Mouse (Mus musculus) heart, embryonic 10.5 days (tissue): ENCODE measurements around the gene Dgkg. TPM values are rescaled to one million over a fixed set of nuclear protein-coding genes. Genes with fewer than 3 reads are reported as not detected.

Experiments used
- DNase-seq: peaks from one replicate; pipeline ENCODE4 v3.0.0-alpha.2; 2017; ENCODE audit warnings: low spot score
- H3K27ac ChIP-seq: fragments of 300-500 bp; sonication (generic); 2 replicates; pipeline ENCODE4 v1.5.1; 2016; ENCODE audit warnings: mild to moderate bottlenecking
- H3K27me3 ChIP-seq: fragments of 300-500 bp; sonication (generic); 2 replicates; pipeline ENCODE4 v1.6.1; 2016; ENCODE audit warnings: mild to moderate bottlenecking; ENCODE audit not compliant: poor library complexity, insufficient read depth, severe bottlenecking
- H3K36me3 ChIP-seq: fragments of 300-500 bp; sonication (generic); 2 replicates; pipeline ENCODE4 v1.6.1; 2016; ENCODE audit warnings: mild to moderate bottlenecking, moderate library complexity
- H3K4me1 ChIP-seq: fragments of 300-500 bp; sonication (generic); 2 replicates; pipeline ENCODE4 v1.6.1; 2016; ENCODE audit warnings: mild to moderate bottlenecking
- H3K4me3 ChIP-seq: fragments of 300-500 bp; sonication (generic); 2 replicates; pipeline ENCODE4 v1.5.1; 2016; ENCODE audit warnings: mild to moderate bottlenecking, moderate library complexity
- H3K9me3 ChIP-seq: fragments of 300-500 bp; sonication (generic); 2 replicates; pipeline ENCODE4 v1.6.1; 2016; ENCODE audit warnings: mild to moderate bottlenecking, moderate library complexity
- WGBS: fragments of 180-500 bp; shearing (Covaris S2); methylation state at CpG from one replicate; pipeline ENCODE4 v1.1.7; 2016; 5-methylcytosine and 5-hydroxymethylcytosine counted together
- polyA plus RNA-seq: library from polyadenylated mRNA; unstranded; fragments of >200 nt; fragmentation: Nextera tagmentation; extraction: Ambion mirVana; gene quantifications from 2 replicates; pipeline ENCODE4 v1.2.1, GENCODE M21; 2016

Gene Dgkg
- polyA plus RNA-seq, 1 experiment from 2014 or later: 0.49 TPM

- no peak overlapping the region for H3K27ac ChIP-seq
- H3K27me3 ChIP-seq: peaks cover 16% of the 10 kb centered on the region
- H3K4me3 ChIP-seq: no peak overlapping the region
- H3K4me1 ChIP-seq: peaks cover 8% of the 10 kb centered on the region; the same call in 1 of the 2 replicates
- H3K9me3 ChIP-seq: no peaks in the 10 kb centered on the region
- no peaks in the 10 kb centered on the region for H3K36me3 ChIP-seq
- 36% methylated on average over 2 of the region's 2 CpGs for WGBS
- no peak for DNase-seq
These were observed 6.1 kb upstream of the Dgkg start for GRCm38 (mm10) chr16:22663136-22663535.

- Histone ChIP-seq H3K27me3 (peaks cover 36% of the 10 kb centered on the region), H3K4me1 (peaks cover 20% of the 10 kb centered on the region), H3K4me3 (no peak overlapping the region), H3K36me3 (no peaks in the 10 kb centered on the region), H3K9me3 (no peaks in the 10 kb centered on the region), H3K27ac (no peak overlapping the region)
- WGBS: 35% methylated on average over 5 of the region's 5 CpGs
- no peak for DNase-seq
These were observed 4.1 kb upstream of the Dgkg start for GRCm38 (mm10) chr16:22661076-22661475.

GRCm38 (mm10) chr16:22657874-22658789 is 1.1 kb upstream of the Dgkg start:
- Histone ChIP-seq H3K36me3 (no peaks in the 10 kb centered on the region), H3K4me3 (no peak overlapping the region), H3K27ac (no peak overlapping the region), H3K9me3 (no peaks in the 10 kb centered on the region), H3K4me1 (peaks cover 21% of the 10 kb centered on the region), H3K27me3 (peaks cover 45% of the 10 kb centered on the region)
- DNase-seq: no peak
- WGBS: 64% methylated on average over 16 of the region's 16 CpGs

GRCm38 (mm10) chr16:22655812-22656211 is 1.2 kb downstream of the Dgkg start:
- Histone ChIP-seq H3K4me3 (peak overlapping the region; percentile 67), H3K27ac (no peak overlapping the region), H3K9me3 (no peaks in the 10 kb centered on the region), H3K27me3 (peaks cover 56% of the 10 kb centered on the region), H3K4me1 (peaks cover 19% of the 10 kb centered on the region), H3K36me3 (no peaks in the 10 kb centered on the region)
- 5% methylated on average over 11 of the region's 11 CpGs for WGBS
- no peak for DNase-seq

DNA sequence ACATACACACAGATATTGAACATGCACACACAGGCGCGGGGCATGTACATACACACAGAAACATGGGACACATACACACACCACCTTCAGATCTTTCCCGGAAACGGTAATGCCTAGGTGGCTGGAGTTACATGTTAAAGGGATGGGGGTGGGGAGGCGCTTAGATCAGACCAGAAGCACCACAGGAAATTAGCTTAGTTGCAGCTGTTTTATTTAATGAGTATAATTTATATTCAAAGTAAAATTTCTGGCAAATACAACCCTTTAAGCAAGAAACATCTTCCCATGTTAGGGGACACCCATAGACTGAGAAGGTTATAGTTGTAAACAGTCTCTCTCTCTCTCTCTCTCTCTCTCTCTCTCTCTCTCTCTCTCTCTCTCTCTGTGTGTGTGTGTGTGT is 1.8 kb downstream of the Dgkg start:
- Histone ChIP-seq H3K9me3 (no peaks in the 10 kb centered on the region), H3K27ac (no peak overlapping the region), H3K4me1 (peaks cover 19% of the 10 kb centered on the region), H3K36me3 (no peaks in the 10 kb centered on the region), H3K4me3 (no peak overlapping the region), H3K27me3 (peaks cover 56% of the 10 kb centered on the region)
- DNase-seq: no peak
- 62% methylated on average over 5 of the region's 5 CpGs for WGBS

- Histone ChIP-seq H3K4me3 (no peak overlapping the region), H3K27ac (no peak overlapping the region), H3K36me3 (no peaks in the 10 kb centered on the region), H3K9me3 (no peaks in the 10 kb centered on the region), H3K4me1 (peaks cover 19% of the 10 kb centered on the region), H3K27me3 (peaks cover 56% of the 10 kb centered on the region)
- 32% methylated on average over 2 of the region's 2 CpGs for WGBS
- no peak for DNase-seq
These were observed 2.6 kb downstream of the Dgkg start for GRCm38 (mm10) chr16:22654477-22654835.

DNA sequence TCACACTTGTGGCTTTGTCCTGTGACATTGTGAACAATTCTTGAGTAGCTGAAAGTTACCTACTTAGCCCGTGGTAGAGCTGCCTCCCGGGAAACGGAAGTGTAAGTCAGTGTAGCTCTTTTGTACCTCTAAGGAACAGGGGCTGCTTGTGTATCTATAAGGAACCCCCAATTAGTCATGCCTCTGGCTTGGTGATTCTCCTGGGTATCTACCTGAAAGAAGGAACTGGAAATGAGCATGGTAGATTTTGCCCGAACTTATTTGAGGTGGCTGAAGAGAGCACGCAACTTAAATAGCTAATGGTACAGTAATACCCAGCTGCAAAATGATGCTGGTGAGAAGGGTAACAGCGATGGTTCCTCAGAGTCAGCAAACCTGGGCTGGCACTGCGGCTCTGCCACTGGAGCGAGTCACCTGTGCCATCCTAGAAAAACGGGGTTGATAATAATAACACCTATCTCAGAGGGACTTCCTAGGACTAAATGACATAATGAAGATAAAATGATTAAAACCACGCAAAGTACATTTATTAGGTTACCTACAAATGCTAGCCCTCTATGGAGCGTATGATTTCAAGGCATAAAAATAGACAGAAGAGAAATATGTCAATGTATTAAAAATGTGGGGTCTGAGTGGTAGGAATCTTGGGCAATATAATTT is 3.1 kb downstream of the Dgkg start:
- Histone ChIP-seq H3K4me1 (peaks cover 19% of the 10 kb centered on the region), H3K27ac (no peak overlapping the region), H3K36me3 (no peaks in the 10 kb centered on the region), H3K4me3 (no peak overlapping the region), H3K9me3 (no peaks in the 10 kb centered on the region), H3K27me3 (peaks cover 54% of the 10 kb centered on the region)
- WGBS: 84% methylated on average over 11 of the region's 11 CpGs
- no peak for DNase-seq

- 61% methylated on average over 3 of the region's 3 CpGs for WGBS
- Histone ChIP-seq H3K27ac (no peak overlapping the region), H3K27me3 (peaks cover 27% of the 10 kb centered on the region), H3K4me3 (no peak overlapping the region), H3K36me3 (no peaks in the 10 kb centered on the region), H3K9me3 (no peaks in the 10 kb centered on the region), H3K4me1 (peaks cover 8% of the 10 kb centered on the region; the same call in 1 of the 2 replicates)
- no peak for DNase-seq
These were observed 5.8 kb downstream of the Dgkg start for GRCm38 (mm10) chr16:22651244-22651643.

GRCm38 (mm10) chr16:22645256-22645655 is 11.8 kb downstream of the Dgkg start:
- Histone ChIP-seq H3K27ac (no peak overlapping the region), H3K4me1 (no peaks in the 10 kb centered on the region), H3K36me3 (no peaks in the 10 kb centered on the region), H3K27me3 (no peaks in the 10 kb centered on the region), H3K4me3 (no peak overlapping the region), H3K9me3 (no peaks in the 10 kb centered on the region)
- whole genome bisulfite sequencing: 84% methylated on average over 1 of the region's 1 CpGs
- no peak for DNase-seq

GRCm38 (mm10) chr16:22643460-22643859 is 13.6 kb downstream of the Dgkg start:
- no peaks in the 10 kb centered on the region for H3K36me3 ChIP-seq
- no peak overlapping the region for H3K4me3 ChIP-seq
- H3K27me3 ChIP-seq: no peaks in the 10 kb centered on the region
- DNase-seq: no peak
- H3K4me1 ChIP-seq: no peaks in the 10 kb centered on the region
- no peak overlapping the region for H3K27ac ChIP-seq
- 73% methylated on average over 8 of the region's 8 CpGs for WGBS
- H3K9me3 ChIP-seq: no peaks in the 10 kb centered on the region

- no peak for DNase-seq
- H3K4me1 ChIP-seq: no peaks in the 10 kb centered on the region
- no peaks in the 10 kb centered on the region for H3K27me3 ChIP-seq
- no peaks in the 10 kb centered on the region for H3K9me3 ChIP-seq
- H3K36me3 ChIP-seq: no peaks in the 10 kb centered on the region
- H3K27ac ChIP-seq: no peak overlapping the region
- no peak overlapping the region for H3K4me3 ChIP-seq
- WGBS: 83% methylated on average over 6 of the region's 6 CpGs
These were observed 14.1 kb downstream of the Dgkg start for GRCm38 (mm10) chr16:22642953-22643352.

GRCm38 (mm10) chr16:22642054-22642453 is 15.0 kb downstream of the Dgkg start:
- Histone ChIP-seq H3K27me3 (no peaks in the 10 kb centered on the region; the same call in 1 of the 2 replicates), H3K27ac (no peak overlapping the region), H3K4me3 (no peak overlapping the region), H3K4me1 (no peaks in the 10 kb centered on the region), H3K9me3 (no peaks in the 10 kb centered on the region), H3K36me3 (no peaks in the 10 kb centered on the region)
- WGBS: 68% methylated on average over 4 of the region's 4 CpGs
- no peak for DNase-seq

DNA sequence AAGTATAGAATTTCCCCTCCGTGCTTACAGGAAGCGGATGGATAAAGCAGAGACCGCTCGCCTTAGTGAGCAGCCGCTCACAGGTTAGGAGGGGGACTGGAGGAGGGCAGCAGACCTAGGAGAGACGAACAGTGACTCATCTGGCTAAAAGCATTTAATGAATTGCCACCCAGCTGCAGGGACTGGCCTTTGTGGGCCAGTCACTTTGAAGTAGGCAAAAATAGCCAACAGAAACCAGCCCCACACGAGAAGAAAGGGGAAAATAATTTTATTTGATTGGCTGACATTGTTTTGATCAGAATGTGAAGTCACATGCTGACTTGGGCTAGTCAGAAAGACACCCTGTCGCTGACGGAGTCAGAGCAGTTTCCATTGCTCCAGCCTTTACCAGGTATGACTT is 15.4 kb downstream of the Dgkg start:
- Histone ChIP-seq H3K4me3 (no peak overlapping the region), H3K4me1 (no peaks in the 10 kb centered on the region), H3K27ac (no peak overlapping the region), H3K9me3 (no peaks in the 10 kb centered on the region), H3K36me3 (no peaks in the 10 kb centered on the region), H3K27me3 (no peaks in the 10 kb centered on the region; the same call in 1 of the 2 replicates)
- no peak for DNase-seq
- 34% methylated on average over 9 of the region's 9 CpGs for WGBS
